Mouse (Mus musculus) kidney, adult 2 months (tissue): ENCODE data around the gene Grin3b. TPM values are rescaled to one million over a fixed set of nuclear protein-coding genes. Genes with fewer than 3 reads are reported as not detected.

ENCODE experiments used
- DNase-seq: peaks from one replicate; pipeline ENCODE4 v3.0.0; 2021
- H3K27ac ChIP-seq: fragments of 200-500 bp; 2 replicates; pipeline ENCODE4 v1.5.1; 2012; ENCODE audit warnings: low read depth, low read length, control low read depth, inconsistent platforms; ENCODE audit not compliant: insufficient read depth
- H3K27me3 ChIP-seq: fragments of 200-500 bp; replicated peaks from 2 replicates; pipeline ENCODE4 v1.6.1; 2012; ENCODE audit warnings: mild to moderate bottlenecking, moderate library complexity, low read length, inconsistent platforms; ENCODE audit not compliant: control insufficient read depth, insufficient read depth
- H3K36me3 ChIP-seq: fragments of 200-500 bp; 2 replicates; pipeline ENCODE4 v1.6.1; 2012; ENCODE audit warnings: mild to moderate bottlenecking, moderate library complexity, low read length, inconsistent platforms; ENCODE audit not compliant: control insufficient read depth, insufficient read depth
- H3K4me1 ChIP-seq: fragments of 200-500 bp; 2 replicates; pipeline ENCODE4 v1.6.1; 2011; ENCODE audit warnings: low read length; ENCODE audit not compliant: control insufficient read depth, insufficient read depth
- H3K4me3 ChIP-seq: fragments of 200-500 bp; 2 replicates; pipeline ENCODE4 v1.5.1; 2011; ENCODE audit warnings: mild to moderate bottlenecking, low read depth, low read length, control low read depth; ENCODE audit not compliant: insufficient read depth
- CTCF ChIP-seq: fragments of 200-500 bp; conservative IDR thresholded peaks from 2 replicates; pipeline ENCODE4 v1.5.1; 2011; ENCODE audit warnings: low read depth, mild to moderate bottlenecking, control low read depth, low read length, moderate library complexity, mixed read lengths; ENCODE audit not compliant: insufficient read depth, insufficient read length
- POLR2A ChIP-seq: fragments of 200-500 bp; IDR thresholded peaks from one replicate; pipeline ENCODE4 v1.6.1; 2011; ENCODE audit warnings: low read depth, low read length, control low read depth
- WGBS: fragments of 180-500 bp; shearing (Covaris S2); methylation state at CpG from one replicate; pipeline ENCODE4 v1.1.7; 2018; 5-methylcytosine and 5-hydroxymethylcytosine counted together
- polyA plus RNA-seq: library from polyadenylated mRNA; depleted of rRNA; stranded (reverse); fragments of >200 nt; gene quantifications from 2 replicates; pipeline ENCODE4 v1.2.3, GENCODE M21; 2012; rRNA removed

Gene Grin3b
- polyA plus RNA-seq, 1 experiment, result 1.6 TPM

- no peaks in the 10 kb centered on the region for H3K4me1 ChIP-seq
- WGBS, result 79% methylated on average over 4 of the region's 4 CpGs
- H3K27me3 ChIP-seq, result no peaks in the 10 kb centered on the region
- H3K27ac ChIP-seq, result no peak overlapping the region
- DNase-seq, result no peak
- no peaks in the 10 kb centered on the region for H3K36me3 ChIP-seq
- TF ChIP-seq CTCF, result no peak
- TF ChIP-seq POLR2A, result no peak
- H3K4me3 ChIP-seq, result no peak overlapping the region
These were observed 54.5 kb downstream of the Grin3b start for GRCm38 (mm10) chr10:80025044-80025347.

GRCm38 (mm10) chr10:80025463-80025862, 54.9 kb downstream of the Grin3b start:
- H3K36me3 ChIP-seq, result no peaks in the 10 kb centered on the region
- no peaks in the 10 kb centered on the region for H3K27me3 ChIP-seq
- WGBS, result 81% methylated on average over 10 of the region's 10 CpGs
- H3K27ac ChIP-seq, result no peak overlapping the region
- TF ChIP-seq POLR2A (no peak), CTCF (no peak)
- DNase-seq, result no peak
- no peak overlapping the region for H3K4me3 ChIP-seq
- no peaks in the 10 kb centered on the region for H3K4me1 ChIP-seq

DNA sequence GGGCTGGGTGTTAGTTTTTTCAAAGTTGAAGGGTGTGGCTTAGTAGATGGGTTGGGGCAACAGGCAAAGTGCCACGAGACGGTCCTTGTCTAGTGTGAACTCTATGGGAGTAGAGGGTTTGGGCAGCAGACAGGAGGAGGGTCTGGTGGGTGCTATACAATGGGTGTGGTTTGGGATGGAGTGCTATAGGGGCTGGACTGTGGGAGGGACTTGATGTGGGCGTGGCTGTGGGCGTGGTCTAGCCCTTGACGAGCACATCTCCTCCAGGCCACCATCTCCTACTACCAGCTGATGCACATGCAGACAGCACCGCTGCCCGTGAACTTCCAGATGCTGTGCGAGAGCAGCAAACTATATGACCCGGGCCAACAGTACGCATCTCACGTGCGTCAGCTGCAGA, 55.4 kb downstream of the Grin3b start:
- Histone ChIP-seq H3K4me1 (no peaks in the 10 kb centered on the region), H3K27ac (no peak overlapping the region), H3K4me3 (no peak overlapping the region), H3K36me3 (no peaks in the 10 kb centered on the region), H3K27me3 (no peaks in the 10 kb centered on the region)
- no peak for DNase-seq
- TF ChIP-seq CTCF (no peak), POLR2A (no peak)
- 63% methylated on average over 12 of the region's 12 CpGs for WGBS

Other genes with a start within 250 kb of the Grin3b start
- gene Polrmt, start 224.1 kb upstream of the Grin3b start, polyA plus RNA-seq, result 66.3 and 77.9 TPM in 2 replicates
- not detected in 2 replicates for gene Fgf22, start 215.6 kb upstream of the Grin3b start, polyA plus RNA-seq
- gene Rnf126, start 203.8 kb upstream of the Grin3b start, polyA plus RNA-seq, result 90.2 and 122 TPM in 2 replicates
- gene Fstl3, start 193.4 kb upstream of the Grin3b start, polyA plus RNA-seq, result 17.0 and 24.1 TPM in 2 replicates
- 0.03 and 0.08 TPM in 2 replicates for gene Prss57, start 179.8 kb upstream of the Grin3b start, polyA plus RNA-seq
- 110 and 121 TPM in 2 replicates for gene Palm, start 177.1 kb upstream of the Grin3b start, polyA plus RNA-seq
- gene Misp, start 149.7 kb upstream of the Grin3b start, polyA plus RNA-seq, result 17.9 and 19.9 TPM in 2 replicates
- gene Ptbp1, start 116.3 kb upstream of the Grin3b start, polyA plus RNA-seq, result 184 and 198 TPM in 2 replicates
- 0.67 and 0.99 TPM in 2 replicates for gene Prtn3, start 96.2 kb upstream of the Grin3b start, polyA plus RNA-seq
- 2.7 and 3.2 TPM in 2 replicates for gene Plppr3, start 96.1 kb upstream of the Grin3b start, polyA plus RNA-seq
- 0.10 TPM in 1 of 2 replicates, not detected in the other for gene Elane, start 84.5 kb upstream of the Grin3b start, polyA plus RNA-seq
- 1,335 and 2,389 TPM in 2 replicates for gene Cfd, start 79.9 kb upstream of the Grin3b start, polyA plus RNA-seq
- 57.1 and 75.4 TPM in 2 replicates for gene Med16, start 61.8 kb upstream of the Grin3b start, polyA plus RNA-seq
- gene Gm26602, start 59.9 kb upstream of the Grin3b start, polyA plus RNA-seq, result not detected in 2 replicates
- 5.6 and 9.2 TPM in 2 replicates for gene Kiss1r, start 53.7 kb upstream of the Grin3b start, polyA plus RNA-seq
- 146 and 154 TPM in 2 replicates for gene R3hdm4, start 49.5 kb upstream of the Grin3b start, polyA plus RNA-seq
- gene Arid3a, start 43.7 kb upstream of the Grin3b start, polyA plus RNA-seq, result 6.7 and 8.1 TPM in 2 replicates
- 60.4 and 67.5 TPM in 2 replicates for gene Wdr18, start 10.6 kb upstream of the Grin3b start, polyA plus RNA-seq
- 262 and 316 TPM in 2 replicates for gene Tmem259, start 13.6 kb downstream of the Grin3b start, polyA plus RNA-seq
- gene Cnn2, start 17.9 kb downstream of the Grin3b start, polyA plus RNA-seq, result 52.3 and 55.5 TPM in 2 replicates
- gene Abca7, start 25.8 kb downstream of the Grin3b start, polyA plus RNA-seq, result 10.6 and 11.8 TPM in 2 replicates
- gene Arhgap45, start 45.9 kb downstream of the Grin3b start, polyA plus RNA-seq, result 9.6 and 25.5 TPM in 2 replicates
- 230 and 235 TPM in 2 replicates for gene Polr2e, start 69.1 kb downstream of the Grin3b start, polyA plus RNA-seq
- gene Gpx4, start 76.5 kb downstream of the Grin3b start, polyA plus RNA-seq, result 1,431 and 1,557 TPM in 2 replicates
- 27.7 and 30.8 TPM in 2 replicates for gene Sbno2, start 134.9 kb downstream of the Grin3b start, polyA plus RNA-seq
- gene Stk11, start 145.1 kb downstream of the Grin3b start, polyA plus RNA-seq, result 114 and 117 TPM in 2 replicates
- gene Atp5d, start 167.9 kb downstream of the Grin3b start, polyA plus RNA-seq, result 1,948 and 2,036 TPM in 2 replicates
- 8.1 and 8.7 TPM in 2 replicates for gene Cbarp, start 170.1 kb downstream of the Grin3b start, polyA plus RNA-seq
- 65.6 and 67.0 TPM in 2 replicates for gene Midn, start 177.6 kb downstream of the Grin3b start, polyA plus RNA-seq
- 86.7 and 87.8 TPM in 2 replicates for gene Cirbp, start 195.3 kb downstream of the Grin3b start, polyA plus RNA-seq
- 7.9 and 11.2 TPM in 2 replicates for gene 1600002K03Rik, start 202.2 kb downstream of the Grin3b start, polyA plus RNA-seq
- 1.5 TPM in 2 replicates for gene Efna2, start 208.8 kb downstream of the Grin3b start, polyA plus RNA-seq